ENCODE assay signal across 8 mouse cellular contexts in the genomic region with DNA sequence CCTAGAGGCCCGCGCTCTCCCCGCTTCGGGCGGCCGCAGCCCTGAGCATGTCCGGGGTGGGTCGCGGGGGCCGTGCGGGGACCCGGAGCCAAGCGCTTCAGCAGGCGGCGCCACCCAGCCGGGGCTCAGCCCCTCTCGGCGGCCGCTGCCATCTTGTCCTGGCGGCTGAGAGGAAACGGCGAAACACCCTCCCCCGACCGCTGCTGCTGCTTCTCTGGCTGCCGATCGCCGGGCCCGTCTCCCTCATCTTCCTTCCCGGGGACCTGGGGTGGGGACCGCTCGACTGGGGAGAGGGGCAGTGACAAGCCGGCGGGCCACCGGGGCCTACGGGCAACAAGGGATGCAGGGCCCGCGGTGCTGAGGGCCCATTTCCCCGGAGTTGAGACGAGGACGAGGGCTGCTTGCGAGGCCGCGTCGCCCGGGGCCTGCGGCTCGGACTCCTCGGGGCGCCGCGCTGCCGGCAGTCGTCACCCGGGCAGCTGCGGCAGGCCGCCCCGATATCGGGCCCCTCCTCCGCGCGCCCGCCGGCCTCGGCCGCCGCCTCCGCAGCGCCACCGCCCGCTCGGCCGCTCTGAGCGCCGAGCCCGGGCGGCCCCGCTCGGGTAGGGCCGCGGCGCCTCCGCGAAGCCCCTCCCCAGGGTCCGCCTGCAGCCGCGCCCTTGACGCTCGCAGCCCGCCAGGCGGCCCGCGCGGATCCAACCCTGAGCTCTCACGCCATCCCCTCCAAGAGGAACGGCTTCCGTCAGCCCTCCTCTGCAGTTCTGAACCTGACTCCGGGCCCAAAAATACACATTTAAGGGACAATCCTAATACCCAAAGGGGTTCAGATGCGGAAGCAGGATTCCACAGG. TPM values are rescaled to one million over a fixed set of nuclear protein-coding genes. Genes with fewer than 3 reads are reported as not detected.
DNase-seq lines count a peak whose midpoint lies in the region; ATAC-seq and TF ChIP-seq lines count a peak whose summit lies in the region.

Hipk3 (minus strand) TSS at position 496 of the 850 bp plus-strand sequence.

- peak; percentile 52 for TF ChIP-seq CTCF in kidney, postnatal 0 days (IDR thresholded peaks at IDR 0.05; ENCODE audit: low read depth)

- H3K9ac ChIP-seq in heart, embryonic 11.5 days (ENCODE audit: low read depth, low read length) = peak within 1 kb of the TSS; percentile 100
- peak within 1 kb of the TSS; percentile 100 for H3K9ac ChIP-seq in kidney, postnatal 0 days (ENCODE audit: low read depth, low read length)
- peak within 1 kb of the TSS; percentile 99 for H3K9ac ChIP-seq in liver, embryonic 11.5 days (ENCODE audit: low read depth, low read length)
- peak within 1 kb of the TSS; percentile 93 for H3K9ac ChIP-seq in stomach, embryonic 14.5 days (replicated peaks; ENCODE audit: low read depth, low read length)

- DNase-seq in B cell, adult 2 months = peak; percentile 76 to 81
- DNase-seq in brain, adult 2 months (ENCODE audit: low read depth, low spot score) = peak; percentile 94
- DNase-seq in kidney, postnatal 0 days (ENCODE audit: low spot score) = peak; percentile 92
- peak; percentile 86 for DNase-seq in liver, embryonic 11.5 days (ENCODE audit: low spot score)
- DNase-seq in naive thymus-derived CD4-positive, alpha-beta T cell, adult 2 months (ENCODE audit: low read depth) = peak; percentile 78

- H3K4me3 ChIP-seq in heart, embryonic 11.5 days (ENCODE audit: low read depth, low read length) = peak within 1 kb of the TSS; percentile 89
- peak within 1 kb of the TSS; percentile 98 for H3K4me3 ChIP-seq in kidney, postnatal 0 days (replicated peaks; ENCODE audit: low read depth, low read length)
- peak within 1 kb of the TSS; percentile 84 for H3K4me3 ChIP-seq in liver, embryonic 11.5 days (ENCODE audit: low read depth, low read length)
- H3K4me3 ChIP-seq in stomach, embryonic 14.5 days (ENCODE audit: low read depth, low read length) = peak within 1 kb of the TSS; percentile 79

- H3K27ac ChIP-seq in heart, embryonic 11.5 days (ENCODE audit: low read depth, low read length) = peak within 1 kb of the TSS; percentile 100
- peak within 1 kb of the TSS; percentile 100 for H3K27ac ChIP-seq in kidney, postnatal 0 days
- H3K27ac ChIP-seq in liver, embryonic 11.5 days (ENCODE audit: low read depth, low read length) = peak within 1 kb of the TSS; percentile 99
- H3K27ac ChIP-seq in stomach, embryonic 14.5 days (ENCODE audit: low read length) = peak within 1 kb of the TSS; percentile 99

- H3K4me2 ChIP-seq in heart, embryonic 11.5 days = peak within 1 kb of the TSS; percentile 72
- H3K4me2 ChIP-seq in kidney, postnatal 0 days (ENCODE audit: low read length) = peak within 1 kb of the TSS; percentile 66
- H3K4me2 ChIP-seq in liver, embryonic 11.5 days = peak within 1 kb of the TSS; percentile 72
- H3K4me2 ChIP-seq in stomach, embryonic 14.5 days (replicated peaks; ENCODE audit: low read depth, low read length) = peak within 1 kb of the TSS; percentile 83

- no peaks in the 10 kb centered on the region for H3K9me3 ChIP-seq in heart, embryonic 11.5 days (replicated peaks; ENCODE audit: control insufficient read depth, low read length)
- no peaks in the 10 kb centered on the region for H3K9me3 ChIP-seq in kidney, postnatal 0 days (replicated peaks; ENCODE audit: low read length)
- no peaks in the 10 kb centered on the region for H3K9me3 ChIP-seq in liver, embryonic 11.5 days (ENCODE audit: control insufficient read depth, low read length)
- H3K9me3 ChIP-seq in stomach, embryonic 14.5 days (ENCODE audit: control insufficient read depth, low read depth, low read length) = no peaks in the 10 kb centered on the region

- H3K4me1 ChIP-seq in heart, embryonic 11.5 days (ENCODE audit: control insufficient read depth, insufficient read depth, low read length) = peaks cover 21% of the 10 kb centered on the region
- H3K4me1 ChIP-seq in kidney, postnatal 0 days (replicated peaks; ENCODE audit: insufficient read depth, low read length) = peaks cover 21% of the 10 kb centered on the region; the same call in 1 of the 2 replicates
- H3K4me1 ChIP-seq in liver, embryonic 11.5 days (replicated peaks; ENCODE audit: control insufficient read depth, insufficient read depth, low read length) = peaks cover 18% of the 10 kb centered on the region
- H3K4me1 ChIP-seq in stomach, embryonic 14.5 days (ENCODE audit: control insufficient read depth, insufficient read depth, low read length) = peaks cover 30% of the 10 kb centered on the region

- no peaks in the 10 kb centered on the region for H3K36me3 ChIP-seq in heart, embryonic 11.5 days (ENCODE audit: control insufficient read depth, insufficient read depth, low read length)
- H3K36me3 ChIP-seq in kidney, postnatal 0 days (ENCODE audit: insufficient read depth, low read length) = no peaks in the 10 kb centered on the region
- no peaks in the 10 kb centered on the region for H3K36me3 ChIP-seq in liver, embryonic 11.5 days (ENCODE audit: control insufficient read depth, insufficient read depth, low read length)
- H3K36me3 ChIP-seq in stomach, embryonic 14.5 days (ENCODE audit: control insufficient read depth, insufficient read depth, low read length) = no peaks in the 10 kb centered on the region

- under 1% methylated on average over 55 of the region's 98 CpGs for WGBS in heart, embryonic 11.5 days (ENCODE audit: insufficient replicate concordance)
- 1% methylated on average over 86 of the region's 98 CpGs for WGBS in kidney, postnatal 0 days
- under 1% methylated on average over 76 of the region's 98 CpGs for WGBS in liver, embryonic 11.5 days
- WGBS in stomach, embryonic 14.5 days = under 1% methylated on average over 70 of the region's 98 CpGs

- no peaks in the 10 kb centered on the region for H3K27me3 ChIP-seq in heart, embryonic 11.5 days (ENCODE audit: control insufficient read depth, insufficient read depth, low read length)
- H3K27me3 ChIP-seq in kidney, postnatal 0 days (ENCODE audit: insufficient read depth, low read length) = no peaks in the 10 kb centered on the region
- no peaks in the 10 kb centered on the region for H3K27me3 ChIP-seq in liver, embryonic 11.5 days (replicated peaks; ENCODE audit: control insufficient read depth, insufficient read depth, low read length)
- no peaks in the 10 kb centered on the region for H3K27me3 ChIP-seq in stomach, embryonic 14.5 days (ENCODE audit: control insufficient read depth, insufficient read depth, low read length)

- ATAC-seq in erythroblast, adult 5-6 weeks (replicated peaks; ENCODE audit: low FRiP score, poor library complexity, severe bottlenecking) = peak; percentile 77
- peak; percentile 95 for ATAC-seq in heart, embryonic 11.5 days (replicated peaks; ENCODE audit: insufficient number of reproducible peaks, low FRiP score, low TSS enrichment)
- peak; percentile 92 for ATAC-seq in kidney, postnatal 0 days (replicated peaks; ENCODE audit: low FRiP score, low read depth)
- peak; percentile 89 for ATAC-seq in liver, embryonic 11.5 days (replicated peaks; ENCODE audit: low FRiP score)
- ATAC-seq in stomach, embryonic 14.5 days (ENCODE audit: insufficient number of reproducible peaks, insufficient read depth, low FRiP score, low read depth) = peak; percentile 93

RNA-seq across cellular contexts. Expression of gene Hipk3, which starts in this region (rescaled TPM):
- total RNA-seq in erythroblast, adult 5-6 weeks (2015; ENCODE audit: low replicate concordance) = 19.9 and 23.4 TPM in 2 replicates
- 12.8 and 14.1 TPM in 2 replicates for total RNA-seq in erythroblast, adult 5-6 weeks (2017; ENCODE audit: low replicate concordance)
- polyA plus RNA-seq in heart, embryonic 11.5 days (2014; fragmentation: Nextera tagmentation; extraction: Ambion mirVana) = 48.1 and 61.9 TPM in 2 replicates
- 11.7 and 13.8 TPM in 2 replicates for polyA plus RNA-seq in kidney, postnatal 0 days (2015; fragmentation: Nextera tagmentation; extraction: Ambion mirVana)
- polyA plus RNA-seq in liver, embryonic 11.5 days (2014; fragmentation: Nextera tagmentation; extraction: Ambion mirVana) = 17.4 and 18.3 TPM in 2 replicates
- 23.9 and 26.7 TPM in 2 replicates for polyA plus RNA-seq in stomach, embryonic 14.5 days (2014; fragmentation: Nextera tagmentation; extraction: Ambion mirVana)

Comparison
In these comparisons a context has a peak if more than half of its experiments do, and no peak if none do; other contexts are left out.
1. Peak in every context shown above with its lines: DNase-seq, ATAC-seq, H3K4me3 ChIP-seq and H3K27ac ChIP-seq.